Mouse (Mus musculus) intestine, embryonic 16.5 days (tissue): ENCODE data around the gene Apeh. TPM values are rescaled to one million over a fixed set of nuclear protein-coding genes. Genes with fewer than 3 reads are reported as not detected.

Experiments
- ATAC-seq: fragments of 200-750 bp; cut with Nextera tagmentation; 2 replicates; pipeline ENCODE4 v1.8.0; 2017; ENCODE audit warnings: moderate TSS enrichment, moderate library complexity
- H3K27ac ChIP-seq: fragments of 300-500 bp; sonication (generic); 2 replicates; pipeline ENCODE4 v1.5.1; 2014; ENCODE audit warnings: mild to moderate bottlenecking, low read length
- H3K27me3 ChIP-seq: fragments of 300-500 bp; sonication (generic); replicated peaks from 2 replicates; pipeline ENCODE4 v1.6.1; 2014; ENCODE audit warnings: low read length, control low read depth, mixed read lengths; ENCODE audit not compliant: control insufficient read depth, insufficient read depth
- H3K36me3 ChIP-seq: fragments of 300-500 bp; sonication (generic); 2 replicates; pipeline ENCODE4 v1.6.1; 2014; ENCODE audit warnings: low read length, control low read depth; ENCODE audit not compliant: control insufficient read depth, insufficient read depth
- H3K4me1 ChIP-seq: fragments of 300-500 bp; sonication (generic); 2 replicates; pipeline ENCODE4 v1.6.1; 2014; ENCODE audit warnings: low read length, control low read depth, mixed read lengths; ENCODE audit not compliant: control insufficient read depth, insufficient read depth
- H3K4me2 ChIP-seq: fragments of 300-500 bp; sonication (generic); 2 replicates; pipeline ENCODE4 v1.6.1; 2014; ENCODE audit warnings: low read depth, low read length, control low read depth
- H3K4me3 ChIP-seq: fragments of 300-500 bp; sonication (generic); 2 replicates; pipeline ENCODE4 v1.5.1; 2014; ENCODE audit warnings: mild to moderate bottlenecking, low read length
- H3K9ac ChIP-seq: fragments of 300-500 bp; sonication (generic); 2 replicates; pipeline ENCODE4 v1.6.1; 2014; ENCODE audit warnings: low read depth, low read length
- H3K9me3 ChIP-seq: fragments of 300-500 bp; sonication (generic); 2 replicates; pipeline ENCODE4 v1.6.1; 2016; ENCODE audit warnings: low read length, control low read depth; ENCODE audit not compliant: control insufficient read depth
- WGBS: fragments of 180-500 bp; shearing (Covaris S2); extraction: QIAGEN DNeasy Blood & Tissue Kit; methylation state at CpG from one replicate; pipeline ENCODE4 v1.1.7; 2014; 5-methylcytosine and 5-hydroxymethylcytosine counted together
- polyA plus RNA-seq: library from polyadenylated mRNA; unstranded; fragments of >200 nt; fragmentation: Nextera tagmentation; extraction: Ambion mirVana; gene quantifications from 2 replicates; pipeline ENCODE4 v1.2.1, GENCODE M21; 2015

The Apeh gene
- polyA plus RNA-seq, 1 experiment from 2014 or later = 105 TPM

DNA sequence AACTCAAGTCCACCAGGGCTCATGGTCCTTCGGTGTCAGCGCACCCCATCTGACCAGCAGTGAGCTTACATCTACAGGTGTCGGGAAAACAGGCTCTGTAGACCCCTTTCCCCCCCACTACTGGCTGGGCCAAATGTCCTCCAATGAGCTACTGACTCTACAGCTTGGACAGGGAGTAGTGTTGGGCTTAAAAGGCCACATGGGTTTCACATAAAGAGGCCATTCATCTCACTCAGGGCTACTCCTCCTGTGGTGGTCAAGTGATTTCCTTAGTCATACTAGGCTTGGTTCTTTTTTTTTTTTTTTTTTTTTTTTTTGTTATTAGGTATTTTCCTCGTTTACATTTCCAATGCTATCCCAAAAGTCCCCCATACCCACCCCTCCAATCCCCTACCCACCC is 29.5 kb upstream of the Apeh start:
- peaks cover 40% of the 10 kb centered on the region for H3K4me1 ChIP-seq
- H3K9ac ChIP-seq = no peak overlapping the region
- ATAC-seq = no peak
- H3K9me3 ChIP-seq = no peaks in the 10 kb centered on the region
- H3K4me3 ChIP-seq = no peak overlapping the region
- H3K27ac ChIP-seq = no peak overlapping the region
- no peaks in the 10 kb centered on the region for H3K36me3 ChIP-seq
- H3K4me2 ChIP-seq = peak overlapping the region; percentile 14; the same call in 1 of the 2 replicates
- 83% methylated on average over 4 of the region's 4 CpGs for WGBS
- no peaks in the 10 kb centered on the region for H3K27me3 ChIP-seq

DNA sequence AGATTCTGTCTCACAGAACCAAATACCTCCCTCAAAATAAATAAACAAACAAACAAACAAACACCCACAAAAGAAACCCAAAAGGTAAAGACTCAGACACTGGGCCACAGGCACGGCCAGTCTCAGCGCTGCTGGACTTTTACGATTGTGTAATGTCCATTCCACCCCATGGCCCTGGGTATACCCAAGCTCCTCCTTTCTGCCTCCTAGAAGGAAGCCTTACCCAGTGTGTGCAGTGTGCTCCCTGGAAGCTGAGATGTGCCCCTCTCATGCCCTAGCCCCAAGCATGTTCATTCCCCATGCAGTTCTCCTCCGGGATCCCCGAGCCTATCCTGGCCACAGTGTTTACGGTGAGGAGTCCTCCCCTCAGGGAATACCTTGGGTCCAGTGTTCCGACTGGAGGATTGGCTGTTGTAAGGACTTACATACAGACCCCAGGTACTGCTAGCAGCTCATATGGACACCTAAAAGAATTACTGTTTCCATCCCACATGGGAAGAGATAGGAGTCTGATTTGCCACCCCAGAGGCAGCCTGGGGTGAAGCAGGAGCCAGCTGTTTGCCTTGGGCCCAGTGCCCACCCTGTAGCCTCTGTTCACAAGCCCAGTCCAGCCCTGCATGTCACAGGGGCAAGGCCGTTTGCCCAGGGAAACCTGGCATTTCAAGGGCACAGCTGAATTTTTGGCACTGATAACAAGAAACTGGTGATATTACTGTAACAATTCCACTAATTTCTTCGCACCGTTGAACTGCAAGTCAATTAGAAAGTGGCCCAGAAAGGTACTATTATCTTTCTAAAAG is 27.0 kb upstream of the Apeh start:
- H3K4me3 ChIP-seq = no peak overlapping the region
- no peak overlapping the region for H3K4me2 ChIP-seq
- ATAC-seq = no peak
- H3K4me1 ChIP-seq = peaks cover 33% of the 10 kb centered on the region
- no peak overlapping the region for H3K9ac ChIP-seq
- 85% methylated on average over 10 of the region's 10 CpGs for WGBS
- no peaks in the 10 kb centered on the region for H3K9me3 ChIP-seq
- H3K27me3 ChIP-seq = no peaks in the 10 kb centered on the region
- no peaks in the 10 kb centered on the region for H3K36me3 ChIP-seq
- peak overlapping the region; percentile 93 for H3K27ac ChIP-seq

DNA sequence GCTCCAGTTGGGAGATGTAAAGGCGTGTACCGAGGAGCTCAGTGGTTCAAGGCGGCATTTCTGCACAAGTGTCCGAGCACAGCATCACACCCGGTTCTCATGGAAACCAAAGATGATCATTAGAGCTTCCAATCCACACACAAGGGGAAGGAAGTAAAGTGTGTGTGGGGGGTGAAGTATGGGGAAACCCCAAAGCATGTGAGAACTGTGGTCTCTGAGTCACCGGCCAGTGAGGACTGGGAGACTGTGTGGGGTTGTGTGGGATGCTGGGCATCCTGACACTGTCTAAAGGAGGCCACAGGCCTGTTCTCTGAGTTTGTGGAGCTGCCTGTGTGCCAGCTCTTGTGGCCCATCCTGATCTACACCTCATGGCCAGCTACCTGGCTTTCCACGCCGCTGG is 26.3 kb upstream of the Apeh start:
- ATAC-seq = no peak
- no peak overlapping the region for H3K9ac ChIP-seq
- H3K4me1 ChIP-seq = peaks cover 27% of the 10 kb centered on the region
- H3K27me3 ChIP-seq = no peaks in the 10 kb centered on the region
- no peaks in the 10 kb centered on the region for H3K36me3 ChIP-seq
- no peak overlapping the region for H3K4me3 ChIP-seq
- 91% methylated on average over 8 of the region's 8 CpGs for WGBS
- peak overlapping the region; percentile 93 for H3K27ac ChIP-seq
- H3K9me3 ChIP-seq = no peaks in the 10 kb centered on the region
- H3K4me2 ChIP-seq = no peak overlapping the region

DNA sequence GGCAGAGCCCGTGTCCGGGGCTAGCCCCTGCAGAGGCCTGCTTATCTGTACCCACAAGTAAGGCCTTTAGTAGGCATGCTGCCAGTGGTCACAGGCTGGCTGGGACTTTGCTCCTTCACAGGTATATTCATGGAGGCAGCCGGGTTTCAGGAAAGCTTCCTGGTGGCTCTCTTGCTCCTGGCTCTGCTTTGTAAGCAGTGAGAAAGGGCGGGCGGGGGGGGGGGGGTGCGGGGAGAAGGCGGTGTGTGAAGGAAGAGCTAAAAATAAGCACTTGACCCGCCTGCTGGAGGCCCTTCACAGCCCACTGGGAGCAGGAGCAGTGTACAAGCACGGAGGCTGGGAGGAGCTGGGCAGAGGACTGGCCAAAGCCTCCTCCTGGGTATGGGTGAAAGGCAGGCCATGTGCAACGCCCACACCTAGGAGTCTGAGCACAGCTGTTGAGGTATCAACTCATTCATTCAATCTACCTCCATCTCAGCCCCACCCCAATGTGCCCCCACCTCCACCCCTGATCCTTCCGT is 25.5 kb upstream of the Apeh start:
- H3K4me2 ChIP-seq = no peak overlapping the region
- 0 out of 2 replicates have a peak, but pooled peaks cover 3% of the 10 kb centered on the region for H3K27me3 ChIP-seq
- H3K9me3 ChIP-seq = no peaks in the 10 kb centered on the region
- no peaks in the 10 kb centered on the region for H3K36me3 ChIP-seq
- peak overlapping the region; percentile 31 for H3K9ac ChIP-seq
- H3K4me3 ChIP-seq = no peak overlapping the region
- H3K4me1 ChIP-seq = peaks cover 24% of the 10 kb centered on the region
- WGBS = 18% methylated on average over 11 of the region's 11 CpGs
- ATAC-seq = peak; percentile 94
- H3K27ac ChIP-seq = peak overlapping the region; percentile 93

DNA sequence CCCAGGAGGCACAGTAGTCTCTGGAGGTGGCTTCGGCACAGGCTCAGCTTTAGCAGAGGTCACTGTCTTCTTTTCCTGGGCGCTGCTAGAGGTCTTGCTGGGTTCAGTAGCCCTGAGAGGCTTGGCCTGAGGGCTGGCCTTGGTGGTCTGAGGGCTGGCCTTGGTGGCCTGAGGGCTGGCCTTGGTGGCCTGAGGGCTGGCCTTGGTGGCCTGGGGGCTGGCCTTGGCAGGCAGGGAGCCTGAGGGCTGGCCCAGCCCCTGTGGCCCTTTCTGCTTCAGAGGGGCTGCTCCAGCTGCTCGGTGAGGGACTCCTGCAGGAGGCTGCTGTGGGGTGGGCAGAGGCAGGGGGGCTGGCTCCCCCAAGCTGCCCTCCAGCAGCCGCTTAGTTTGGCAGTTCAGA is 22.7 kb upstream of the Apeh start:
- Histone ChIP-seq H3K4me1 (peaks cover 21% of the 10 kb centered on the region), H3K36me3 (no peaks in the 10 kb centered on the region), H3K27ac (no peak overlapping the region), H3K4me2 (no peak overlapping the region), H3K9ac (no peak overlapping the region), H3K4me3 (no peak overlapping the region), H3K9me3 (no peaks in the 10 kb centered on the region), H3K27me3 (0 out of 2 replicates have a peak, but pooled peaks cover 7% of the 10 kb centered on the region)
- no peak for ATAC-seq
- WGBS = 61% methylated on average over 4 of the region's 4 CpGs

DNA sequence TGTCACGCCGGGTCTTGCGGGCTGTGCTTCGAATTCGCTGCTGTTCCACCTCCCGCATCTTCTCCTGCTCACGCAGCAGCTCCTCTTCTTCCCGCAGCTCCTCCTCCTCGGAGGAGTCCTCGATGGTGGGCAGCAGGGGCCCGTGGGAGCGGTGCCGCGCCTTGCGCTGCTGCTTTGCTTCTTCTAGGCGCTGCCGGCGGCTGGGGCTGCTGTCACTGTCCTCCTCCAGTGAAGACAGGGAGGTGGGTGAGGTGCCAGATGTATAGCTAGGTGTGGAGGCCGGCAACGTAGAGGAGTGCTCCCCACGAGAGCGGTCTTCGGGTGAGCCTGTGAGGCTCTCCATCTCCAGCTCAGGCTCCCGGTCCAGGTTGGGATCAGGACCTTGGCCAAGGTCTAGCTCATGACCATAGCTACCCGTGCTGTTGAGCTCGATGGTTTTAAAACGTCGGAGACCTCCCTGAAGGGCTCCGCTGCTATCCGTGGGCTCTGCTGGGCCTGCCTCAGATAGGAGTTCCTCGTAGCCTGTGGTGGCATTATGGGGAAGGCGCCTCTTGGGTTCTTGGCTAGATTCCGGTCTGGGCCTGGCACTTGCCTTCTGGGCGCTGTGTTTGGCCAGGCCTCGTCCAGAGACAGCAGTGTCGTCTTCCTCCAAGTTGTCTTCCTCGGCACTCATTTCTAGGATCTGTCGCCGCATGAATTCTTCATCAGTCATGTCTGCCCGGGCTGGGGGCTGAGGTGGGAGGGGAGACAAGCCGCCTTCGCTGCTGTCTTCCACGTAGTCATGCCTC is 21.1 kb upstream of the Apeh start:
- ATAC-seq = no peak
- 0 out of 2 replicates have a peak, but pooled peaks cover 7% of the 10 kb centered on the region for H3K27me3 ChIP-seq
- H3K36me3 ChIP-seq = no peaks in the 10 kb centered on the region
- no peaks in the 10 kb centered on the region for H3K9me3 ChIP-seq
- H3K4me1 ChIP-seq = peaks cover 23% of the 10 kb centered on the region
- H3K4me2 ChIP-seq = no peak overlapping the region
- no peak overlapping the region for H3K4me3 ChIP-seq
- 69% methylated on average over 43 of the region's 43 CpGs for WGBS
- H3K27ac ChIP-seq = no peak overlapping the region
- no peak overlapping the region for H3K9ac ChIP-seq

DNA sequence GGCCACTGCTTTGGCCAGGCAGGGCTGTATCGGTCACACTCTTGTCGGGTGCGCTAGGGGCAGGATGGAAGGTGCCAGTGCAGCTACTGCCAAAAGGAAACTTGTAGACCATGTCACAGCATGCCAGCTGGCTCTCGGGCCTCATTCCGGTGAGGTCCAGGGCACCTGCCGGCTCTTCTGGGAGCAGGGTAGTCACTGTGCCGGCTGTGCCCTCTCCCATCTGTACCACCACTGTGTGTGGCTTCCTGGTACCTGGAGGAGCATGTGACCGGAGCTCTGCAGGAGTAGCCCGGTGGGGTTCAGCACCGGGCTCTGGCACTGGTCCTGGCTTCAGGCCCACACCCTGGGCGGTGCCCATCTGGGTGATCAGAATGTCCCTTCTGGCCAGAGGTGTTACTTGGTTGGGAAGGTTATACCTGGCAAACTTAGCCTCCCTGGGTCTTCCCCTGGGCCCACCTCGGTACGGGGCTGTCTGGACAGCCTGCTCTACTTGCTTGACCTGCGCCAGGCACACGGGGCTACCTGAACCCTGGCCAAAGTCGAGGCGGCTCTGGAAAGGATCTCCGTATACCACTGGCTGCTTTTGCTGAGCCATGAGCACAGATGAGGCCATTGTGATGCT is 18.4 kb upstream of the Apeh start:
- H3K4me3 ChIP-seq = no peak overlapping the region
- no peaks in the 10 kb centered on the region for H3K9me3 ChIP-seq
- no peak for ATAC-seq
- H3K4me1 ChIP-seq = peaks cover 20% of the 10 kb centered on the region
- H3K27me3 ChIP-seq = 0 out of 2 replicates have a peak, but pooled peaks cover 7% of the 10 kb centered on the region
- H3K9ac ChIP-seq = no peak overlapping the region
- H3K36me3 ChIP-seq = no peaks in the 10 kb centered on the region
- 94% methylated on average over 18 of the region's 18 CpGs for WGBS
- no peak overlapping the region for H3K4me2 ChIP-seq
- no peak overlapping the region for H3K27ac ChIP-seq

DNA sequence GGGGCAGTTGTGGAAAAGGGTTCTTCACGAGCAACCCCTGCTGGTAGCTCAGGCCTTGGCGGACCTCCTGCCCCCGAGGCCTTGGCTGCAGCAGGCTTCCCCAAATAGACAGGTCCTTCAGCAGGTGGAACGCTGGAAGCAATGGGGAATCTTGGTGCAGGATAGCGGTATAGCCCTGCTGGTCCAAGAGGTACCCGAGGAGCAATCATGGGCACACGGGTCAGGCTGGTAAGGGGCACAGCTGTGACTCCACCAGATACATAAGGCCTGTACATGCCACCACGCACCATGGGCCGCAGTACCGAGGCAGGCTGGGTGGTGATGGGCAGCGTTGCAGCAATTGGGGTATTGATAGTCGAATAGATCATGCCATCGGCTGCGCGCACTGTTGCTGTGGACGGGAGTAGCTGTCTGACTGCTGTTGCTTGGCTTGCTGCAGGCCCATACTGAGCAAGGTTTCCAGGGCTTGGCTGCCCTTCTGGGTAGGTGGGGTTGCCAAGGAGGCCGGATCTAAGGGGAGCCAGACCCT is 17.3 kb upstream of the Apeh start:
- no peak; the same call in 1 of the 2 replicates for ATAC-seq
- H3K4me1 ChIP-seq = peaks cover 20% of the 10 kb centered on the region
- peak overlapping the region; percentile 44 for H3K27ac ChIP-seq
- no peaks in the 10 kb centered on the region for H3K9me3 ChIP-seq
- H3K27me3 ChIP-seq = 0 out of 2 replicates have a peak, but pooled peaks cover 7% of the 10 kb centered on the region
- H3K4me2 ChIP-seq = peak overlapping the region; percentile 56
- H3K9ac ChIP-seq = peak overlapping the region; percentile 49
- WGBS = 74% methylated on average over 17 of the region's 17 CpGs
- no peaks in the 10 kb centered on the region for H3K36me3 ChIP-seq
- peak overlapping the region; percentile 27 for H3K4me3 ChIP-seq
